Mouse (Mus musculus): ENCODE data around the gene Rbfox1. TPM values are rescaled to one million over a fixed set of nuclear protein-coding genes. Genes with fewer than 3 reads are reported as not detected.
A peak's percentile ranks its signal among the peaks of the same experiment; 100 is the strongest.

Gene Rbfox1
- total and polyA plus RNA-seq, 2 experiments from 2014 or later = 129 to 214 TPM

- H3K9ac ChIP-seq = no peak overlapping the region
- DNase-seq = no peak
- no peak overlapping the region for H3K27ac ChIP-seq (ENCODE audit: low read depth, low read length)
- H3K4me2 ChIP-seq (ENCODE audit: low read depth) = no peak overlapping the region
- no peak overlapping the region for H3K4me3 ChIP-seq (ENCODE audit: low read depth, low read length)
- no peak for TF ChIP-seq CTCF (IDR thresholded peaks at IDR 0.05; ENCODE audit: low read depth)
- ATAC-seq = no peak
- H3K9me3 ChIP-seq (ENCODE audit: low read length) = no peaks in the 10 kb centered on the region
- no peaks in the 10 kb centered on the region for H3K36me3 ChIP-seq (ENCODE audit: insufficient read depth)
- no peaks in the 10 kb centered on the region for H3K4me1 ChIP-seq (ENCODE audit: insufficient read depth)
- WGBS = 90% methylated on average over 1 of the region's 1 CpGs
- no peaks in the 10 kb centered on the region for H3K27me3 ChIP-seq (ENCODE audit: insufficient read depth, low read length)
Observed at GRCm38 (mm10) chr16:6062495-6062894, 177.3 kb downstream of the Rbfox1 start.

- ATAC-seq = no peak
- H3K9me3 ChIP-seq (ENCODE audit: low read length) = no peaks in the 10 kb centered on the region
- DNase-seq = no peak
- H3K4me3 ChIP-seq (ENCODE audit: low read depth, low read length) = no peak overlapping the region
- H3K4me2 ChIP-seq (ENCODE audit: low read depth) = no peak overlapping the region
- H3K27me3 ChIP-seq (ENCODE audit: insufficient read depth, low read length) = no peaks in the 10 kb centered on the region
- WGBS = 91% methylated on average over 4 of the region's 4 CpGs
- TF ChIP-seq CTCF (IDR thresholded peaks at IDR 0.05; ENCODE audit: low read depth) = no peak
- H3K27ac ChIP-seq (ENCODE audit: low read depth, low read length) = no peak overlapping the region
- H3K36me3 ChIP-seq (ENCODE audit: insufficient read depth) = no peaks in the 10 kb centered on the region
- H3K9ac ChIP-seq = no peak overlapping the region
- no peaks in the 10 kb centered on the region for H3K4me1 ChIP-seq (ENCODE audit: insufficient read depth)
Observed at GRCm38 (mm10) chr16:6065481-6065880, 180.3 kb downstream of the Rbfox1 start.

GRCm38 (mm10) chr16:6075442-6076050 is 190.4 kb downstream of the Rbfox1 start:
- TF ChIP-seq CTCF (IDR thresholded peaks at IDR 0.05; ENCODE audit: low read depth) = no peak
- WGBS = 77% methylated on average over 10 of the region's 10 CpGs

GRCm38 (mm10) chr16:6079017-6079416 is 193.9 kb downstream of the Rbfox1 start:
- H3K4me2 ChIP-seq (ENCODE audit: low read depth) = no peak overlapping the region
- H3K27ac ChIP-seq (ENCODE audit: low read depth, low read length) = no peak overlapping the region
- peak; percentile 87 for ATAC-seq
- H3K9me3 ChIP-seq (ENCODE audit: low read length) = no peaks in the 10 kb centered on the region
- H3K9ac ChIP-seq = no peak overlapping the region
- H3K27me3 ChIP-seq (ENCODE audit: insufficient read depth, low read length) = no peaks in the 10 kb centered on the region
- H3K4me3 ChIP-seq (ENCODE audit: low read depth, low read length) = no peak overlapping the region
- WGBS = 48% methylated on average over 4 of the region's 4 CpGs
- no peak for TF ChIP-seq CTCF (IDR thresholded peaks at IDR 0.05; ENCODE audit: low read depth)
- no peaks in the 10 kb centered on the region for H3K4me1 ChIP-seq (ENCODE audit: insufficient read depth)
- no peak for DNase-seq
- H3K36me3 ChIP-seq (ENCODE audit: insufficient read depth) = no peaks in the 10 kb centered on the region

More at GRCm38 (mm10) chr16:6075442-6076050, 190.4 kb downstream of the Rbfox1 start:
- H3K27ac ChIP-seq (ENCODE audit: low read depth, low read length) = no peak overlapping the region
- no peaks in the 10 kb centered on the region for H3K27me3 ChIP-seq (ENCODE audit: insufficient read depth, low read length)
- DNase-seq (no peak), ATAC-seq (no peak)
- H3K4me2 ChIP-seq (ENCODE audit: low read depth) = no peak overlapping the region
- H3K9ac ChIP-seq = no peak overlapping the region
- H3K9me3 ChIP-seq (ENCODE audit: low read length) = no peaks in the 10 kb centered on the region
- no peaks in the 10 kb centered on the region for H3K36me3 ChIP-seq (ENCODE audit: insufficient read depth)
- no peaks in the 10 kb centered on the region for H3K4me1 ChIP-seq (ENCODE audit: insufficient read depth)
- H3K4me3 ChIP-seq (ENCODE audit: low read depth, low read length) = no peak overlapping the region

- Histone ChIP-seq H3K36me3 (ENCODE audit: insufficient read depth) (no peaks in the 10 kb centered on the region), H3K4me3 (ENCODE audit: low read depth, low read length) (no peak overlapping the region), H3K4me2 (ENCODE audit: low read depth) (no peak overlapping the region), H3K27ac (ENCODE audit: low read depth, low read length) (no peak overlapping the region), H3K9me3 (ENCODE audit: low read length) (no peaks in the 10 kb centered on the region), H3K27me3 (ENCODE audit: insufficient read depth, low read length) (no peaks in the 10 kb centered on the region), H3K9ac (no peak overlapping the region), H3K4me1 (ENCODE audit: insufficient read depth) (no peaks in the 10 kb centered on the region)
- no peak for TF ChIP-seq CTCF (IDR thresholded peaks at IDR 0.05; ENCODE audit: low read depth)
- 54% methylated on average over 7 of the region's 7 CpGs for WGBS
- DNase-seq (peak; percentile 52), ATAC-seq (no peak)
Observed at GRCm38 (mm10) chr16:6084701-6085365, 199.7 kb downstream of the Rbfox1 start.

GRCm38 (mm10) chr16:6086200-6086599 is 201.0 kb downstream of the Rbfox1 start:
- no peak for TF ChIP-seq CTCF (IDR thresholded peaks at IDR 0.05; ENCODE audit: low read depth)
- DNase-seq = no peak

DNA sequence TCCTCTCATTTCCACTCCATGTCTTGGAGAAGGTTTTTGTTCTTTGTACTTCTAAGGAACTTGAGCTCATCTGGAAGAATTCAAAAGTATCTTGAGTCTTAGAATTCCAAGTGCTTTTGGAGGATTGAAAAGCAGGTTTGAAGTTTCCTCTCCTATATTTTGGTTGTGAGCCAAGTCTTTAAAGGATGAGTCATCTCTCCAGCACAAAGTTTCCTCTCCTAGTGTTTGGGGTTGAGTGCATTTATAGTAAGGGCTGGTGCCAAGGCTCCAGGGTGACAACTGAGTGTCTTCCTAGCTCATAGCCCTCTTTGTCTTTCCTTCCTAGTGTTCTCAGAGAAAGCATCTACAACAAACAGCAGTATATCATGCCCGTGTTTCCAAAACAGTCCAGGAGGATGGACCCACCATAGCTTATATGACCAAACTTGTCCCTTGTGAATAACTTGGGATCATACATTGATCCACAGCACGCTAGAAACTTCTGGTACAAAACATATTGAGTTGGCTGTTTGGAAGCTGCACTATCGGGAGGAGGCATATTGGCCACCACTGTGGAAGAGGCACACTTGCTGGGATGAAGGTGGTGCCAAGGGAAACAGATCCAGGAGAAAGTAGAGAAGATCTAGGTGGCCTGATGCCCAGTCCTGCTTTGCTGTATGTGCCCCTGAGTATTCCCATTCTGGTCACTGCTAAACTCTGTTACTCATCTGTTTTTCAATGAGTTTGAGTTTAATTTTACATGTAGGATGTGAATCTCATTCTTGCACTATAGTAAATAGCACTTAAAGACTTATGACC is 206.4 kb downstream of the Rbfox1 start:
- no peak for ATAC-seq
- 82% methylated on average over 3 of the region's 3 CpGs for WGBS

More at GRCm38 (mm10) chr16:6086200-6086599, 201.0 kb downstream of the Rbfox1 start:
- ATAC-seq = no peak
- Histone ChIP-seq H3K9ac (no peak overlapping the region), H3K4me3 (ENCODE audit: low read depth, low read length) (no peak overlapping the region), H3K27ac (ENCODE audit: low read depth, low read length) (no peak overlapping the region), H3K27me3 (ENCODE audit: insufficient read depth, low read length) (no peaks in the 10 kb centered on the region), H3K4me2 (ENCODE audit: low read depth) (no peak overlapping the region), H3K4me1 (ENCODE audit: insufficient read depth) (no peaks in the 10 kb centered on the region), H3K36me3 (ENCODE audit: insufficient read depth) (no peaks in the 10 kb centered on the region), H3K9me3 (ENCODE audit: low read length) (no peaks in the 10 kb centered on the region)
- WGBS = 40% methylated on average over 3 of the region's 3 CpGs

More for the DNA sequence above, 206.4 kb downstream of the Rbfox1 start:
- H3K9me3 ChIP-seq (ENCODE audit: low read length) = no peaks in the 10 kb centered on the region
- H3K4me1 ChIP-seq (ENCODE audit: insufficient read depth) = no peaks in the 10 kb centered on the region
- H3K36me3 ChIP-seq (ENCODE audit: insufficient read depth) = no peaks in the 10 kb centered on the region
- no peak for DNase-seq
- H3K27ac ChIP-seq (ENCODE audit: low read depth, low read length) = no peak overlapping the region
- no peak overlapping the region for H3K9ac ChIP-seq
- H3K4me3 ChIP-seq (ENCODE audit: low read depth, low read length) = no peak overlapping the region
- H3K4me2 ChIP-seq (ENCODE audit: low read depth) = no peak overlapping the region
- no peak for TF ChIP-seq CTCF (IDR thresholded peaks at IDR 0.05; ENCODE audit: low read depth)
- no peaks in the 10 kb centered on the region for H3K27me3 ChIP-seq (ENCODE audit: insufficient read depth, low read length)

Data from forebrain, postnatal 0 days (tissue).